Mouse (Mus musculus) forebrain, postnatal 0 days (tissue): ENCODE measurements around the gene Gm21860. TPM values are rescaled to one million over a fixed set of nuclear protein-coding genes. Genes with fewer than 3 reads are reported as not detected.
"Not testable (repeated sequence)": the region's sequence is repeated elsewhere in the genome, so short reads cannot be mapped to it uniquely, and the experiment has no call there.

Experiments
- ATAC-seq: fragments of 200-750 bp; cut with Nextera tagmentation; 2 replicates; pipeline ENCODE4 v1.8.0; 2017; ENCODE audit warnings: mild to moderate bottlenecking, moderate library complexity
- DNase-seq: peaks from one replicate; pipeline ENCODE4 v3.0.0-alpha.2; 2015
- H3K27ac ChIP-seq: fragments of 300-500 bp; sonication (generic); 2 replicates; pipeline ENCODE4 v1.5.1; 2014; ENCODE audit warnings: low read depth, mild to moderate bottlenecking, antibody characterized with exemption, low read length, moderate library complexity, mixed read lengths
- H3K27me3 ChIP-seq: fragments of 300-500 bp; sonication (generic); 2 replicates; pipeline ENCODE4 v1.6.1; 2014; ENCODE audit warnings: mild to moderate bottlenecking, low read length, mixed read lengths; ENCODE audit not compliant: insufficient read depth
- H3K36me3 ChIP-seq: fragments of 300-500 bp; sonication (generic); 2 replicates; pipeline ENCODE4 v1.6.1; 2014; ENCODE audit warnings: mild to moderate bottlenecking, moderate library complexity; ENCODE audit not compliant: insufficient read depth
- H3K4me1 ChIP-seq: fragments of 300-500 bp; sonication (generic); 2 replicates; pipeline ENCODE4 v1.6.1; 2014; ENCODE audit warnings: antibody characterized with exemption; ENCODE audit not compliant: insufficient read depth
- H3K4me2 ChIP-seq: fragments of 300-500 bp; sonication (generic); 2 replicates; pipeline ENCODE4 v1.6.1; 2014; ENCODE audit warnings: low read depth, mild to moderate bottlenecking, moderate library complexity
- H3K4me3 ChIP-seq: fragments of 300-500 bp; sonication (generic); 2 replicates; pipeline ENCODE4 v1.5.1; 2014; ENCODE audit warnings: low read depth, low read length, mixed read lengths
- H3K9ac ChIP-seq: fragments of 300-500 bp; sonication (generic); 2 replicates; pipeline ENCODE4 v1.6.1; 2014; ENCODE audit warnings: mild to moderate bottlenecking
- H3K9me3 ChIP-seq: fragments of 300-500 bp; sonication (generic); 2 replicates; pipeline ENCODE4 v1.6.1; 2016; ENCODE audit warnings: low read length
- CTCF ChIP-seq: sonication (generic); IDR thresholded peaks from 2 replicates; pipeline ENCODE4 v1.5.1; 2016; ENCODE audit warnings: antibody characterized with exemption, control low read depth, low read depth
- WGBS: fragments of 180-500 bp; shearing (Covaris S2); extraction: QIAGEN DNeasy Blood & Tissue Kit; methylation state at CpG from one replicate; pipeline ENCODE4 v1.1.7; 2014; 5-methylcytosine and 5-hydroxymethylcytosine counted together
- polyA plus RNA-seq: library from polyadenylated mRNA; unstranded; fragments of >200 nt; fragmentation: Nextera tagmentation; extraction: Ambion mirVana; gene quantifications from 2 replicates; pipeline ENCODE4 v1.2.1, GENCODE M21; 2015
- total RNA-seq: library from RNA; depleted of rRNA; stranded (reverse); fragments of >200 nt; gene quantifications from 2 replicates; pipeline ENCODE4 v1.2.3, GENCODE M21; 2014

Gene Gm21860
- total and polyA plus RNA-seq, 2 experiments from 2014 or later = not detected

GRCm38 (mm10) chrY:90740013-90740561 lies 14.5 kb downstream of the Gm21860 start:
- no peak overlapping the region for H3K4me3 ChIP-seq
- 58% methylated on average over 14 of the region's 14 CpGs for WGBS
- no peak overlapping the region for H3K27ac ChIP-seq
- H3K27me3 ChIP-seq = no peaks in the 10 kb centered on the region
- ATAC-seq (no peak), DNase-seq (peak; percentile 76)
- H3K9ac ChIP-seq = no peak overlapping the region
- H3K4me1 ChIP-seq = no peaks in the 10 kb centered on the region
- H3K4me2 ChIP-seq = no peak overlapping the region
- peaks cover 33% of the 10 kb centered on the region for H3K36me3 ChIP-seq
- H3K9me3 ChIP-seq = peaks cover 45% of the 10 kb centered on the region
- no peak for TF ChIP-seq CTCF

GRCm38 (mm10) chrY:90739531-90740012 lies 15.0 kb downstream of the Gm21860 start:
- Histone ChIP-seq H3K9me3 (peaks cover 45% of the 10 kb centered on the region), H3K36me3 (peaks cover 33% of the 10 kb centered on the region)
- not testable (repeated sequence) for H3K27me3 ChIP-seq, H3K9ac ChIP-seq, H3K4me3 ChIP-seq, H3K4me2 ChIP-seq, ATAC-seq, H3K4me1 ChIP-seq, H3K27ac ChIP-seq
- WGBS = 58% methylated on average over 11 of the region's 11 CpGs
- DNase-seq = peak; percentile 66

DNA sequence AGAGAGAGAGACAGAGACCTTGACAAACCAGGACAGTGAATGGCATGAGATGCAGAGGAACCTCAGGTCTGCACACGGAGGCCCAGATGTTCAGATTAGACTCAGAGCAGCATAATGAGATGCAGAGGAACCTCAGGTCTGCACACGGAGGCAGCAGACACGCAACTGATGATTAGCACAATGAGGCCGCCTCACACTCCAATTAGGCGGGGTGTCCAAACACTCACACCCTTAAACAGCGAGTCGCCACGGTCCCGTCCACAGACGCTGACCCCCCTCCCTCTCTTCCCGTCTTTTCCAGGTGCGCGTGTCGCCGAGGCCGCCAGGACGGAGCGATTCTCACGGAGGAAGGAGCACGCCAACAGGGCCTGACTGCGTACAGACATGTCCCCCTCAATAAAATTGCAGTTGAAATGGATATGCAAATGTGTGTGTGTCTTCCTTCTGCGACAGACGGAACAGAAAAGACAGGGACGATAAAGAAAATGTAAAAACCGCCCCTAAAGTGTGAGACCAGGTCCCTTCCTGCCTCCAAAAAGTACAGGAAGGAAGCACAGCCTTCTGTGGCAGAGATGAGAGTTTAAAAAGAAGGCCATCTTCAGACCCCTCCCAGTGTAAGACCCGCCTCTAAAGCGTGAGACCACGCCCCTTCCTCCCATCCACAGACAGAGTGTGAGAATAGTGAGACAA lies 15.6 kb downstream of the Gm21860 start:
- not testable (repeated sequence) for H3K4me2 ChIP-seq, H3K9ac ChIP-seq, H3K4me1 ChIP-seq, H3K4me3 ChIP-seq, H3K27ac ChIP-seq, H3K27me3 ChIP-seq, ATAC-seq
- DNase-seq = peak; percentile 20
- Histone ChIP-seq H3K36me3 (peaks cover 33% of the 10 kb centered on the region), H3K9me3 (peaks cover 45% of the 10 kb centered on the region)
- 80% methylated on average over 28 of the region's 28 CpGs for WGBS

- DNase-seq = no peak
- no peak overlapping the region for H3K4me2 ChIP-seq
- no peak for ATAC-seq
- H3K4me3 ChIP-seq = no peak overlapping the region
- H3K27me3 ChIP-seq = no peaks in the 10 kb centered on the region
- whole genome bisulfite sequencing = 90% methylated on average over 1 of the region's 1 CpGs
- H3K27ac ChIP-seq = no peak overlapping the region
- H3K4me1 ChIP-seq = no peaks in the 10 kb centered on the region
- TF ChIP-seq CTCF = no peak
- no peak overlapping the region for H3K9ac ChIP-seq
- H3K9me3 ChIP-seq = peaks cover 45% of the 10 kb centered on the region
- H3K36me3 ChIP-seq = peaks cover 33% of the 10 kb centered on the region
These were observed 16.3 kb downstream of the Gm21860 start for GRCm38 (mm10) chrY:90738431-90738680.

DNA sequence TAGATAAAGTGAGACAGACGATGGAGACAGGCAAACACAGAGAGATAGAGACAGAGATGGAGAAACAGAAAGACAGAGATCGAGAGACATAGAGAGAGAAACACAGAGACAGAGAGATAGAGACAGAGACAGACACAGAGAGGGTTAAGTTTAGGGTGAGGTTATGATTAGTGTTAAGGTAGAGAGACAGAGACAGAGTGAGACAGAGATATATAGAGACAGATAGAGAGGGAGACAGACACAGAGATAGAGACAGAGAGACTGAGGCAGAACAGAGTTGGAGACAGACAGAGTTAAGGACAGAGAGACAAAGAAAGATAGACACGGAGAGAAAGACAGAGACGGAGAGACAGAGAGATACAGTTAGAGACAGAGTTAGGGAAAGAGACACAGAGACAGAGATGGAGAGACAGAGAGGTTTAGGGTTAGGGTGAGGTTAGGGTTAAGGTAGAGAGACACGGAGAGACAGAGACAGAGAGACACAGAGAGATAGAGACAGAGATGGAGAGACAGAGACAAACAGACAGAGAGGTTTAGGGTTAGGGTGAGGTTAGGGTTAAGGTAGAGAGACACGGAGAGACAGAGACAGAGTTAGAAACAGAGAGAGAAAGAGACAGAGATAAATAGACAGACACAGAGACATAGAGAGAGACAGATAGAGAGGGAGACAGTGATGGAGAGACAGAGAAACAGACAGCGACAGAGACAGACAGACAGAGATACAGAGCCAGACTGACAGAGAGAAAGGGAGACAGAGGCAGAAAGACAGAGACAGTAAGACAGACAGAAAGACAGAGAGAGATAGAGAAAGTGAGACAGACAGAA lies 16.8 kb downstream of the Gm21860 start:
- no peak for DNase-seq
- H3K27me3 ChIP-seq = no peaks in the 10 kb centered on the region
- 92% methylated on average over 7 of the region's 7 CpGs for WGBS

DNA sequence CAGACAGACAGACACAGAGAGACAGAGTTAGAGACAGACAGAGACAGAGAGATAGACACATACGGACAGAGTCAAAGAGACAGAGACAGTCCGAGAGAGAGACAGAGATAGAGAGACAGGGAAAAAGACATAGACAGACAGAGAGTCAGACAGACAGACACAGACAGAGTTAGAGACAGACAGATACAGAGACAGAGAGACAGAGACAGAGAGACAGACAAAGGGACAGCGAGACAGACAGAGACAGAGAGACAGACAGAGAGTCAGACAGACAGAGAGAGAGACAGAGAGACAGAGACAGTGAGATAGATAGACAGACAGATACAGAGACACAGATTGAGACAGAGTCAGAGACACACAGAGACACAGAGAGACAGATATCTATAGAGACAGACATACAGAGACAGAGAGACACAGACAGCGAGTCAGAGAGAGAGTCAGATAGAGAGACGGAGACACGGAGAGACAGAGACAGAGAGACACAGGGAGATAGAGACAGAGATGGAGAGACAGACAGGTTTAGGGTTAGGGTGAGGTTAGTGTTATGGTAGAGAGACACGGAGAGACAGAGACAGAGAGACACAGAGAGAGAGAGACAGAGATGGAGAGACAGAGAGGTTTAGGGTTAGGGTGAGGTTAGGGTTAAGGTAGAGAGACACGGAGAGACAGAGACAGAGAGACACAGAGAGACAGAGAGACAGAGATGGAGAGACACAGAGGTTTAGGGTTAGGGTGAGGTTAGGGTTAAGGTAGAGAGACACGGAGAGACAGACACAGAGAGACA lies 18.2 kb downstream of the Gm21860 start:
- not testable (repeated sequence) for DNase-seq, ATAC-seq
- peaks cover 29% of the 10 kb centered on the region for H3K36me3 ChIP-seq

More for the DNA sequence above, 16.8 kb downstream of the Gm21860 start:
- H3K9me3 ChIP-seq = peaks cover 45% of the 10 kb centered on the region
- TF ChIP-seq CTCF = no peak
- H3K4me3 ChIP-seq = no peak overlapping the region
- no peak overlapping the region for H3K27ac ChIP-seq
- H3K36me3 ChIP-seq = peaks cover 33% of the 10 kb centered on the region
- no peak overlapping the region for H3K9ac ChIP-seq
- no peaks in the 10 kb centered on the region for H3K4me1 ChIP-seq
- no peak for ATAC-seq
- H3K4me2 ChIP-seq = no peak overlapping the region

GRCm38 (mm10) chrY:90735181-90735895 lies 19.3 kb downstream of the Gm21860 start:
- not testable (repeated sequence) for H3K27ac ChIP-seq, H3K27me3 ChIP-seq, H3K4me1 ChIP-seq, ATAC-seq, H3K9ac ChIP-seq, H3K4me3 ChIP-seq, H3K4me2 ChIP-seq, DNase-seq
- WGBS = 89% methylated on average over 1 of the region's 5 CpGs
- peaks cover 30% of the 10 kb centered on the region for H3K9me3 ChIP-seq
- peaks cover 29% of the 10 kb centered on the region for H3K36me3 ChIP-seq

More for the DNA sequence above, 18.2 kb downstream of the Gm21860 start:
- not testable (repeated sequence) for H3K27me3 ChIP-seq, H3K4me1 ChIP-seq, H3K4me2 ChIP-seq, H3K4me3 ChIP-seq, H3K27ac ChIP-seq, H3K9ac ChIP-seq
- H3K9me3 ChIP-seq = peaks cover 39% of the 10 kb centered on the region
- 88% methylated on average over 4 of the region's 9 CpGs for WGBS

DNA sequence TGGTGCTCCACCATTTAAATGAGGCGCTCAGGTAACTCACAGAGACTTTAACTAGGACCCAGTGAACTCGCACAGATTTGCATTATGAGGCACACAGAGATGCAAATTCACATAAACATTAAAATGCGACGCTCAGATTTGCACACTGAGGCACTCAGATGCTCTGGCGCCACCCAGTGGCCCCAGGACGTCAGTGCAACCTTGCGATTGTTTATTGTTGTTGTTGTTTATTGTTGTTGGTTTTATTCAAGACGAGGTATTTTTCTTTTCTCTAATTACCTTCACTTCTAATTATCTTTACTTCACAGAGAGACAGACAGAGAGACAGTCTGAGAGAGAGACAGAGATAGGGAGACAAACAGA lies 20.3 kb downstream of the Gm21860 start:
- Histone ChIP-seq H3K9me3 (peaks cover 21% of the 10 kb centered on the region), H3K36me3 (peaks cover 21% of the 10 kb centered on the region)
- H3K27ac ChIP-seq, H3K27me3 ChIP-seq, H3K4me3 ChIP-seq, H3K4me1 ChIP-seq, H3K4me2 ChIP-seq, H3K9ac ChIP-seq: not testable (repeated sequence)
- ATAC-seq (peak; percentile 45; the same call in 1 of the 2 replicates), DNase-seq (peak; percentile 22)
- WGBS = 46% methylated on average over 6 of the region's 8 CpGs

DNA sequence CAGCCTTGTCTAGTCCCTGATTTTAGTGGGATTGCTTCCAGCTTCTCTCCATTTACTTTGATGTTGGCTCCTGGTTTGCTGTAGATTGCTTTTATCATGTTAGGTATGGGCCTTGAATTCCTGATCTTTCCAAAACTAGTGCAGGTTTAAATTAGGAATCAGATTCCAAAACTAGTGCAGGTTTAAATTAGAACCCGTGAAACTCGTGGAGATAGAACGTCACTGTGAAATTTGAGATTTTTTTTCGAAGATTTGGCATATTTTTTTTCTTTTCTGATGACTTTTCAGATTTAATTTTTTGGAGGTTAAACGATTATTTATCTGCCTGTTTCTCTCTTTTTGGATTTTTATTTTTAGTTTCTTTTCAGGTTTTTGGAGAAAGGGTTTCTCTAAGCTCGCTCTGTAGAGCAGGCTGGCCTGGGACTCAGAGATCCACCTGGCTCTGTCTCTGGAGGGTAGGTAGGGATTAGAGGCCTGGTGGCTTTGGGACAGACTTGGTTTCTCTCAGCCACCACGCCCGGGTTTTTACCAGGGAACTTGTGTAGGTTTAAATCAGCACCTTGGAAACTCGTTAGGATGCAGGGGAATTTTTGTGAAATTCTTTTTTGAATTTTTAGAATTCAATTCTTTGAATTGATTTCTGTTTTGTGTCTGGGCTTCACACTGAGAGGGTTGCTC lies 20.8 kb downstream of the Gm21860 start:
- not testable (repeated sequence) for H3K27me3 ChIP-seq, ATAC-seq, H3K4me1 ChIP-seq, H3K9ac ChIP-seq, H3K4me3 ChIP-seq, DNase-seq, H3K27ac ChIP-seq, H3K4me2 ChIP-seq
- H3K9me3 ChIP-seq = peaks cover 16% of the 10 kb centered on the region
- WGBS = 93% methylated on average over 6 of the region's 9 CpGs
- H3K36me3 ChIP-seq = peaks cover 16% of the 10 kb centered on the region
